Mouse (Mus musculus) MEL (cell line): Measurements from ENCODE around the gene 2200002D01Rik.

Source experiments
- CHD2 ChIP-seq: IDR thresholded peaks from 2 replicates; pipeline ENCODE4 v1.6.1; 2011; ENCODE audit warnings: low read length, improper control_type of control experiment
- CTCF ChIP-seq, 3 experiments: IDR thresholded peaks in 2 of 3; conservative IDR thresholded peaks in 1 of 3; 2 replicates each; pipeline ENCODE4 v1.5.1; 2011 to 2012; ENCODE audit warnings: low read length in 3 of 3, low read depth in 2 of 3, mild to moderate bottlenecking in 2 of 3, improper control_type of control experiment in 1 of 3, inconsistent platforms in 1 of 3, mixed read lengths in 1 of 3, moderate library complexity in 1 of 3; ENCODE audit not compliant: control insufficient read depth in 1 of 3, insufficient read depth in 1 of 3, poor library complexity in 1 of 3, severe bottlenecking in 1 of 3
- ELF1 ChIP-seq: IDR thresholded peaks from 2 replicates; pipeline ENCODE4 v1.6.1; 2014; ENCODE audit warnings: low read depth, mild to moderate bottlenecking, inconsistent platforms, low read length, improper control_type of control experiment, moderate library complexity
- EP300 ChIP-seq, 2 experiments: IDR thresholded peaks; 2 replicates each; pipeline ENCODE4 v1.6.1; 2011; ENCODE audit warnings: improper control_type of control experiment in 2 of 2, low read length in 2 of 2, low read depth in 1 of 2, mild to moderate bottlenecking in 1 of 2
- ETS1 ChIP-seq: IDR thresholded peaks from 2 replicates; pipeline ENCODE4 v1.6.1; 2012; ENCODE audit warnings: low read depth, mild to moderate bottlenecking, inconsistent platforms, low read length, improper control_type of control experiment, moderate library complexity
- GATA1 ChIP-seq: IDR thresholded peaks from 2 replicates; pipeline ENCODE4 v1.6.1; 2011; ENCODE audit warnings: low read depth, low read length, improper control_type of control experiment
- POLR2A ChIP-seq, 2 experiments: IDR thresholded peaks; 2 replicates each; pipeline ENCODE4 v1.6.1; 2011 to 2012; ENCODE audit warnings: low read length in 2 of 2, mild to moderate bottlenecking in 2 of 2, control low read depth in 1 of 2, improper control_type of control experiment in 1 of 2, low read depth in 1 of 2, moderate library complexity in 1 of 2; ENCODE audit not compliant: control insufficient read depth in 1 of 2, insufficient read depth in 1 of 2, poor library complexity in 1 of 2
- TCF12 ChIP-seq: IDR thresholded peaks from 2 replicates; pipeline ENCODE4 v1.6.1; 2014; ENCODE audit warnings: low read depth, mild to moderate bottlenecking, inconsistent platforms, low read length, improper control_type of control experiment, moderate library complexity
- ZKSCAN1 ChIP-seq: IDR thresholded peaks from 2 replicates; pipeline ENCODE4 v1.6.1; 2012; ENCODE audit warnings: low read depth, mild to moderate bottlenecking, inconsistent platforms, low read length, improper control_type of control experiment, moderate library complexity

DNA sequence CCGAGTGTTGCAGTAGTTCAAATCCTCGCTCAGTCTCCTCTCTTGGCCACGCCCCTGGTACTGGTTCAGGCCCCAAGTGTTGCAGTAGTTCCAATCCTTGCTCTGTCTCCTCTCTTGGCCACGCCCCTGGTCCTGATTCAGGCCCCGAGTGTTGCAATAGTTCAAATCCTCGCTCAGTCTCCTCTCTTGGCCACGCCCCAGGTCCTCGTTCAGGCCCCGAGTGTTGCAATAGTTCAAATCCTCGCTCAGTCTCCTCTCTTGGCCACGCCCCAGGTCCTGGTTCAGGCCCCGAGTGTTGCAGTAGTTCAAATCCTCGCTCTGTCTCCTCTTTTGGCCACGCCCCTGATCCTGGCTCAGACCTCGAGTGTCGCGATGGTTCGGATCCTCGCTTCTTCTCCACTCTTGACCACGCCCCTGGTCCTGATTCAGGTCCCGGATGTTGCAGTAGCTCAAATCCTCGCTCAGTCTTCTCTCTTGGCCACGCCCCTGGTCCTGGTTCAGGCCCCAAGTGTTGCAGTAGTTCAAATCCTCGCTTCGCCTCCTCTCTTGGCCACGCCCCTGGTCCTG, 36.0 kb downstream of the 2200002D01Rik start:
- no peak for TF ChIP-seq TCF12
- no peak for TF ChIP-seq ELF1
- TF ChIP-seq POLR2A (IDR thresholded peaks at IDR 0.05; ENCODE audit: control insufficient read depth in 1 of 2, insufficient read depth in 1 of 2, low read depth in 1 of 2, low read length in 2 of 2, poor library complexity in 1 of 2) = no peak
- TF ChIP-seq ETS1 = no peak
- TF ChIP-seq CHD2 = no peak
- TF ChIP-seq CTCF (IDR thresholded peaks at IDR 0.05 in 2 of 3, conservative IDR thresholded peaks at IDR 0.05 in 1 of 3; ENCODE audit: control insufficient read depth in 1 of 3, insufficient read depth in 1 of 3, low read depth in 2 of 3, low read length in 3 of 3, poor library complexity in 1 of 3, severe bottlenecking in 1 of 3) = no peak
- no peak for TF ChIP-seq ZKSCAN1
- TF ChIP-seq EP300 (IDR thresholded peaks at IDR 0.05; ENCODE audit: low read depth in 1 of 2, low read length in 2 of 2) = no peak
- TF ChIP-seq GATA1 = no peak
